Mouse (Mus musculus): ENCODE measurements around the gene Immt.
A peak's percentile ranks its signal among the peaks of the same experiment; 100 is the strongest.

Immt gene

GRCm38 (mm10) chr6:71830690-71831580, at the start of gene Immt:
Gene Immt, plus strand, starts transcription at chr6:71831331.
- DNase-seq (ENCODE audit: inconsistent age in 2 of 2, low spot score in 1 of 2), result peak; percentile 98 to 99

GRCm38 (mm10) chr6:71783165-71783564, 48.0 kb upstream of the Immt start:
- peak in 1 of 2 experiments; percentile 51 for DNase-seq (ENCODE audit: inconsistent age in 2 of 2, low spot score in 1 of 2)

GRCm38 (mm10) chr6:71788348-71788747, 42.8 kb upstream of the Immt start:
- no peak for DNase-seq (ENCODE audit: inconsistent age in 2 of 2, low spot score in 1 of 2)

- DNase-seq (ENCODE audit: inconsistent age in 2 of 2, low spot score in 1 of 2), result no peak
Observed at GRCm38 (mm10) chr6:71791771-71792170, 39.4 kb upstream of the Immt start.

GRCm38 (mm10) chr6:71799391-71799790, 31.7 kb upstream of the Immt start:
- peak; percentile 38 to 71 for DNase-seq (ENCODE audit: inconsistent age in 2 of 2, low spot score in 1 of 2)

GRCm38 (mm10) chr6:71801011-71801713, 30.0 kb upstream of the Immt start:
- no peak for DNase-seq (ENCODE audit: inconsistent age in 2 of 2, low spot score in 1 of 2)

GRCm38 (mm10) chr6:71801714-71802094, 29.4 kb upstream of the Immt start:
- DNase-seq (ENCODE audit: inconsistent age in 2 of 2, low spot score in 1 of 2), result no peak

- DNase-seq (ENCODE audit: inconsistent age in 2 of 2, low spot score in 1 of 2), result no peak
Observed at GRCm38 (mm10) chr6:71803609-71804008, 27.5 kb upstream of the Immt start.

- peak; percentile 66 to 81 for DNase-seq (ENCODE audit: inconsistent age in 2 of 2, low spot score in 1 of 2)
Observed at GRCm38 (mm10) chr6:71804061-71804829, 26.9 kb upstream of the Immt start.

- no peak for DNase-seq (ENCODE audit: inconsistent age in 2 of 2, low spot score in 1 of 2)
Observed at GRCm38 (mm10) chr6:71806713-71807112, 24.4 kb upstream of the Immt start.

- DNase-seq (ENCODE audit: inconsistent age in 2 of 2, low spot score in 1 of 2), result no peak
Observed at GRCm38 (mm10) chr6:71809890-71810289, 21.2 kb upstream of the Immt start.

- DNase-seq (ENCODE audit: inconsistent age in 2 of 2, low spot score in 1 of 2), result no peak
Observed at GRCm38 (mm10) chr6:71812820-71813219, 18.3 kb upstream of the Immt start.

- DNase-seq (ENCODE audit: inconsistent age in 2 of 2, low spot score in 1 of 2), result no peak
Observed at GRCm38 (mm10) chr6:71819764-71820292, 11.3 kb upstream of the Immt start.

- no peak for DNase-seq (ENCODE audit: inconsistent age in 2 of 2, low spot score in 1 of 2)
Observed at GRCm38 (mm10) chr6:71823085-71823484, 8.0 kb upstream of the Immt start.

GRCm38 (mm10) chr6:71823488-71823887, 7.6 kb upstream of the Immt start:
- peak; percentile 91 to 97 for DNase-seq (ENCODE audit: inconsistent age in 2 of 2, low spot score in 1 of 2)

- DNase-seq (ENCODE audit: inconsistent age in 2 of 2, low spot score in 1 of 2), result no peak
Observed at GRCm38 (mm10) chr6:71823961-71824360, 7.2 kb upstream of the Immt start.

- no peak for DNase-seq (ENCODE audit: inconsistent age in 2 of 2, low spot score in 1 of 2)
Observed at GRCm38 (mm10) chr6:71826869-71827268, 4.3 kb upstream of the Immt start, which contains the start of gene Mrpl35. Gene Mrpl35, minus strand, starts transcription at chr6:71826969.

- DNase-seq (ENCODE audit: inconsistent age in 2 of 2, low spot score in 1 of 2), result no peak
Observed at GRCm38 (mm10) chr6:71829768-71830167, 1.4 kb upstream of the Immt start.

- DNase-seq (ENCODE audit: inconsistent age in 2 of 2, low spot score in 1 of 2), result peak; percentile 96 to 98
Observed at GRCm38 (mm10) chr6:71831581-71831960, 440 bp downstream of the Immt start.

- no peak for DNase-seq (ENCODE audit: inconsistent age in 2 of 2, low spot score in 1 of 2)
Observed at GRCm38 (mm10) chr6:71836811-71837210, 5.7 kb downstream of the Immt start.

GRCm38 (mm10) chr6:71839815-71840214, 8.7 kb downstream of the Immt start:
- no peak for DNase-seq (ENCODE audit: inconsistent age in 2 of 2, low spot score in 1 of 2)
